Mouse (Mus musculus) T-helper 17 cell (primary cell): ENCODE measurements around the gene Arcn1.
"Not testable (repeated sequence)": the region's sequence is repeated elsewhere in the genome, so short reads cannot be mapped to it uniquely, and the experiment has no call there.

Experiments
- in situ Hi-C, 2 experiments: fragments of 300-600 bp; cut with MboI, MseI; formaldehyde crosslinking; loops; 1 replicate in 1 of 2; 2 replicates in 1 of 2; pipeline ENCODE4 v1.15.1; 2025; ENCODE audit warnings: high pct_unique_total_duplicates in 2 of 2

The Arcn1 gene

DNA sequence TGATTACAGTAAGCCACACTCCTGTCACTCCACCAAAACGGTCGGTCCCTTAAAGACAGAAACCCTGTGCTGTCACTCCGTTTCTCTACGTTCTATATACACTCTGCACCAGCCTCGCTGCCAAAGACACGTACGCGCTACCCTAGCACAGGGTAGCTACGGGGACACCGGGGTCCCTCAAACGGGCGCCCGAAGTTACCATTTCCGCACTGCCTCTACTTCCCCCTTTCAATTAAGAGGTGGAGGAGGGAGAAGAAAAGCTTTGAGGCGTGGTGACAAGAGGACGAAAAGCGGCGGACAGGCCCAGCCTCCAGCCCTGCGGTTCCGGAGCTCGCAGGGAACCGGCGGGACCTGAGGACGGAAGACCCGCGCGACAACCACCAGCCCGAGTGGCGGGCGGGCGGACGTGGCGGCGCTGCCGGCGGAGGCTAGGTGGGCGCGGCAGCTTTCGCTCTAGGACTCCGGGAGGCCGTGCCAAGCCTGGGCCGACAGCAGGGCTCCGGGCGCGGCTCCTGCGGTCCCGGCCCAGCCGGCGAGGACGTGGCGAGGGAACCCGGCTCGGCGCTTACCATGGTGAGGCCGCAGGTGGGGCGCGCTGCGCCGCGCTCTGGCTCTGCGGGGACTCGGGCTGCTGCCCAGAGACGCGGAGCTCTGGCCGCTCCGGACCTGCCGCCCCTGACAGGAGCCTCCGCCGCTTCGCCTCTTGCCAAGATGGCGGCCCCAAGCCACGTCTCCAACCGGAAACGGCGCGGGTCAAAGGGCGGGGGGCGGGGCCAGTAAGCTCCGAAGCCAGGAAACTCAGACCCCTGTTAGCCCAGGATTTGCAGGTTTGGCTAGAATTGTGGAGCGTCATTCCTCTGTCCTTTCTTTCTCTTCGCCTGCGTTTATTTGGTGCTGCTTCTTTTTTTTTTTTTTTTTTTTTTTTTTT, at the start of gene Arcn1, which contains the start of gene Ift46:
Arcn1 (minus strand) TSS at position 745 of the 928 bp plus-strand sequence.
Ift46 (plus strand) TSS at position 808 of the 928 bp plus-strand sequence.
- in situ Hi-C loops = no loop called here

DNA sequence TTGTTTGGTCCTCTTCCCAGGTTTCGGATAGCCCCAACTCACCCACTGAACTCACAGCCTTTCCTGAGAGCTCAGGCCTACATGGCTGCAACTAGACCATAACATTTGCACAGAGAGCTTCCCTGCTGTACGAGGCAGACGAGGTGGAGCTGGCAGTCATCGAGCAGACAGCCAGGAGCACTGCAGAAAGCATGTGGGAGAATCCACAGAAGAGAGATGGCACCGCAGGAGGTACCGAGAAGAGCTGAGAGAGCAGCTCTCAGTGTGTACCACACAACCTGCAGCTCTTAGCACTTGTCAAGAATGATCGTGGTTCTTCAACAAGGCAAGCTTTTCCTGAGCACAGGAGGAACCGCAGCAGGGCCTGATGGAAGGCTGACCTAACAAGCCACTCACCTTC, 46.5 kb upstream of the Arcn1 start:
- in situ Hi-C loops = no loop called here

DNA sequence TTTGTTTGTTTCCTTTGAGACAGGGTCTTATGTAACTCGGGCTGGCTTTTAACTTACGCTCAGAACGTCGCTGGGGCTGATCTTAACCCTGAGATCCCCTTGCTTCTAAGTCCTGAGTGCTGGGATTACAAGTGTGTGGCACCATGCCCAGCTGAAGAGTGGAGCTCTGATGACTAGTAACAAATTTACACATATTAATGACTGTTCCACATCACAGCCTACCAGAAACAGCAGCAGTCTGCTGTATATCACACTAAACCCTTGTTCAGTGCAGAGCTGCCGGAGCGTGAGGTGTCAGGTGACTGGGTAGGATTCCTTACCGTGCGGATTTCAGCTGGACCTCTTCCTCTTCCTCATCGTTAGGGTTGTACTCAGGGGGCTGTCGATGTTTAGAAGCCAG, 42.7 kb upstream of the Arcn1 start:
- in situ Hi-C loops = no loop called here

DNA sequence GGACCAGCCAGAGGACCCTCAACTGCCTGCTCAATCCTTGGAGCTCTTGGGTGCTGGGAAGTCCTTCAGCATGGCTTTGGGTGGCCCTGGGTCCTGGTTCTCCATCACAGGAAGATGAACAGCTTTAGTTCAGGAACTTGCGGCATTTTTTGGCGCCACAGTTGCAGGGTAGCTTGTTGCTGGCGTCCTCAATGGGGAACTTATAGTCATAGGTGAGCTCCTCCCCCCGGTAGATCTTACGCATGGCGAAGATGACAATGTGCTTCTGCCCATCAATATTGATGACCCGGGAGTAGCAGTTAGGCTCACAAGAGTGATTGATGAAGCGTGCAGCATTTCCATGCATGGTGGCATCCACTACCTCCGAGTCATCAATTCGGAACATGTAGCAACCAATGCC, 40.1 kb upstream of the Arcn1 start:
- in situ Hi-C loops = no loop called here

DNA sequence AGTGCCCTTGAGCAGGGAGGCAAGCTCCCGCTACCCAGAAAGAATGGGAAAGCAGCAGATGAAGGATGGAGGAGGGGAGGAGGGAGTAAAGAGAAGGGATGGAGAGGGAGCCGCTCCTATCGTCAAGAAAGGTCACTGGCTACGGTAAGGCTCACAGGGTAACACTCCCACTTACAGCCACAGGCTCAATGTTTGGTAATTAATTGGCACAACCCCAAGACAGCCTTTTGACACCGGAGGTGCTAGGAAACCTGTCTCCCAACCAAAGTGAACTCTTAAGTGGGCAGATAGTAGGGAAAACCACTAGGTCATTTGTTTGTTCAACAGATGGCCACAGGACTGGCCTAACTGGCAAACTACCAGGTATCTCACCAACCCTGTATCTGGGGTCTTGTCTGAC, 39.5 kb upstream of the Arcn1 start:
- in situ Hi-C loops = no loop called here

DNA sequence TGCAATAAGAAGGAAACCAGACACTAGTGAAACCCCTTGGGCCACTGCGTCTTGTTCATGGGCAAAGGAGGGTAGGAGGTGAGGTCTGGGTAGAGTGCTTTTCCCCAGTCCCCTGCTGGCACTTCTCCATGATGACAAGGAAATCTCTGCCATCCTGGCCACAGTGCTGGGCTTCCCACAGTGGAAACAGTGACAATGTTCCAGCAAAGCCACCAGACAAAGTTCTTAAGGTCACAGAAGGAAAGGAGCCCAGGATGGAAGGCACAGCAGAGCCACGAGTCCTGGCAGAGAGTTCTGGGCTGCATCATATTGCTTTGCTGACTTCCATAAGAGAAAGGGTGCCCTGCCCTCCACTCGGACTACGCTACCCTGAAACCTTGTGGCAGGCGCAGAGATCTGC, 37.9 kb upstream of the Arcn1 start:
- in situ Hi-C loops = no loop called here

DNA sequence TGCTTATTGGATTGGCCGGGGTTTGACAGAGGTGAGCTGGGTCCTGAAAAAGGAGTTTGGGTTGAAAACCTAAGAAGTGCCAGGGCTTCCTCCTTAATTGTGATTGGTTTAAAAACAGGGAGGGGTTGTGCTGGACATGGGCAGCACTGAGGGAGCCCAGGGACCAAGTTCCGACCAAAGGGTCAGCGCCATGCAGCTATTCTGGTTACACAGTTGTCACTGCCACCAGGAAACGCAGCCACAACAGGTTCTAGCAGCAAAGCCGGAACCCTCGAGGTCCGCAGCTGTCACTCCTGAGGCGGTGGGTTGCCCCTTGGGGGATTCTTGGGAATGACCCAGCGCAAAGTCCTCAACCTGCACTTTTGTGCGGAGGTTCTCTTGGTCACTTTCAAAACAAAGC, 37.0 kb upstream of the Arcn1 start:
- in situ Hi-C loops = no loop called here

DNA sequence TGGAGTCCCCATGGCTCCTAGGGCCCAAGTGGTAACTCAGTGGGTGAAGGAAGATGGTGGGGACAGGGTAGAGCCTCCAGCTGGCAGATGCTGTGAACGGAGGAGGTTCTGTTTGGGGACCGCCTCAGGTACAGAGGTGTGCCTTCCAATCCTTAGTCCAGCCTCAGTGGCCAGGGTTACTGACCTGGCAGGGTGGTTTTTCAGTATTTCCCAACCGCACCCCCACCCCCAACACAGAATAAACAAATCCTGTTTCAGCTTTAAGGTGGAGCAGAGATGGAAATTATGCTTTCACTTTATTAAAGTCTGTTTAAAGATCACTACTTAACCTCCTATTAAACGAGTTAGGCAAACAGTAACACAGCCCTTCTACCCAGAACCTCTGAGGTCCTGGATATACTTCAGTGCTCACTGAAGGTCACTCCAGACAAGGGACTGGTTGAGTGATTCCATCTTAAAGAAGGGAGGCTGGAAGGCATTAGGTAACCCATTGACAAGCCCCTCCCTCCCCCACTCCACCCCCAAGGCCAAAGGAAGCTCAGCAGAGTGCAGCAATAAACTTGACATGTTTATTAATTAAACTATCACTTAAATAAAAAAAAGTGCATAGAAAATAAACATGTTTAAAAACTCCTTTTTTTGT, 35.3 kb upstream of the Arcn1 start, which contains the start of gene Ttc36:
Ttc36 (minus strand) TSS at position 265 of the 643 bp plus-strand sequence.
- in situ Hi-C loops = no loop called here

DNA sequence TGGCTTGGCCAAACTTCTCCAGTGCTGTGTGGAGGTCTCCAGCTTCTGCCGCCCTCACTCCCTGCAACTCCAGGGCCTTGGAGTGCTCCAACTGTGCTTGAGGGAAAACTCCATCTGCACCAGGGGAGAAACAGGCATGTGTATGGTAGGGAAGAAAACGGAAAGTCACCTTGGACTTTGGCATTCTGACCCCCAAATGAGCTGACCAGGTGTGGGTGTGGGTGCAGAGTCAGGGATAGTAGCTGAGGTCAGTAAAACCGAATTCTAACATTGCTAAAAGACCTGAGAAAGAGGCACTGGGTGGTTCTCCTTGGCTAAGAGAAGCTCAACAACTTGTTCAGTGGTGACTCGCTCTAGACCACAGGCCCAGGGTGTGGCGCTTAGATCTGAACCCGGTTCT, 34.0 kb upstream of the Arcn1 start:
- in situ Hi-C loops = no loop called here

DNA sequence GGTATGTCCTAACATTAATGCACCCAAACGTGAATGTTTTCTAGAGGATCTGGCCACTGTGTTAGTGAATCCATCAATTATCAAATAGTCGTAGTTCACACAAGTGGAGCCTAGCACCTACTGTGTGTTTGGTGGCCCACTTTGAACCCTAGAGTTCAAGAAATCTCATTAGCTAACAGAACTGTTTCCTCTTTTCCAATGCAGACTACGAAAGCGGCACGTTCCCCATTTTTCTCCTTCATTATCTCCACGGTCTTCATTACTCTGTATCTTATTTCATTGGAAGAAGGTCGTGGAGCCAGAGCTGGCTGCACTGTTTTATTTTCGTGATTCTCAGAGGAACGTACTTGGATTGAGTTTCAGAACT, 32.3 kb upstream of the Arcn1 start:
- in situ Hi-C loops = no loop called here

DNA sequence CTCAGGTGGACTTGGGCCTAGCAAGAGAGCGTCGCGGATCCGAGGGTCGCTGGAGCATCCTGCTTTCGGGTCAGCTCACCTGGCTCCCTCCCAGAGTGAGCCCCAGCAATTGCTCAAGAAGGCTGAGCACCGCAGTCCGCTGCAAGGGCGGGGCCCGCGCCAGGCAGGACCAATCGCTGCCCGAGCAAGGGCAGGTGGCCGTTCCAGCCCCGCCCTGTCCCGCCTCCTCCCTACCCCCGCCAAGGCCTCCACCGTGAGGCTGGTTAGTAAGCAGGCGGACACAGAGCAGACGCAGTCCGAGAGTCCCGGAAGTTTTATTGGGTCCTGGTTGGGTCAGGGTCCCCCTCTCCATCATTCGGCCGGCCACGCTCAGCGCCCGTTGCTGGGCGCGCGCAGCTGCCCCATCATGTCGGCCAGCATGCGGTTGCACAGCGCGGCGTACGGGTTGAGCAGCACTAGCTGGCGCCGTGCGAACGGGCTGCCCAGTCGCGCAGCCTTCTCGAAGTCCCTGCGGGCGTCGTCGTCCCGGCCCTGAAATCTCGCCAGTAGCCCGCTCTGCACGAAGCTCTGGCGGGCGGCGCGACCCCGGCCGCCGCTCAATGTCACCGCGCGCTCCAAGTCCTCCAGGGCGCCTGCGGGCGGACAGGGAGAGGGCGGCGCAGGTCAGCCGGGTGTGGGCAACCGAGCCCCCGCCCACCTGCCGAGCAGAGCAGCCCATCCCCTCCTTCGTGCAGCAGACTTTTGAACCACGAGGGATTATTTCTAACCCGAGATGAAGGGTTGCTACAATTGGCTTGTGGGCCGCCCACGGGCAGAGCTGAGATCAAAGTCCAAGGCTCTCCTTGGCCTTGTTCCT, 31.7 kb upstream of the Arcn1 start, which contains the start of gene Tmem25:
Tmem25 (minus strand) TSS at position 206 of the 856 bp plus-strand sequence.
- in situ Hi-C loops = no loop called here

DNA sequence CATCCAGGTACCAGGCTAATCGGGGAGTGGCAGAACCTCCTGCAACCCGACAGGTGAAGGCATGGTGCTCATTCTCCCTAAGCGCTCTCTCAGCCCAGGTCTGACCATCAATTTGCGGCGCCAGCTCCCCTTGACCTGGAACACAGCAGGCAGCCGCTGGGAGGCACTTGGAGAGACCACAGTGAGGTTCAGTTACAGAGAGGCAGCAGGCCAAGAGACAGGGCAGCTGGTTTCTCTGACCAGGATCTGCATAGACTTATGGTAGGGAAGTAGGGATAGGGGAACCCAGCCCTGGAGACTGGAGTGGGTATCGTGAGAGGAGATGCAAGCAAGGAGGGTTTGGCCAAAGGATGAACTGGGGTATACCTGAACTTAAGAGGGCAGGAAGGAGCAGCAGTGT, 30.7 kb upstream of the Arcn1 start:
- in situ Hi-C loops = no loop called here

DNA sequence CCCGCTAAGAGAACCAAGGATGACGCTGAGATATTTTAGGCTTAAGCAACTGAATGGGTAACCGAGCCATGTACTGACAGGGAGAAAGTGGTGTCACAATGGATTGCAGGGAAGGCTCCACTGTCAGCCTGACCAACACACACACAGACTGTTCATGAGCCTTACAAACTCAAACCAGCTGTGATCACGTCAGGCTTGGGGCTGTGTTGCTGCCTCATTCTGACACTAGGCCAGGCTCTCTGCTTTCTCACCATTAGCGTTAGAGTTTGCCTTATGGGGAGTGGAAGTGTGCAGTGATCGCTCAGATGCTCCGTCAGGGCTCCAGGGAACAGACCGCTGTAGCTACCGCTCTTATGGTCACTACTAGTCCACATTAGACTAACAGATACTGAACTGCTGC, 25.2 kb upstream of the Arcn1 start:
- in situ Hi-C loops = no loop called here

DNA sequence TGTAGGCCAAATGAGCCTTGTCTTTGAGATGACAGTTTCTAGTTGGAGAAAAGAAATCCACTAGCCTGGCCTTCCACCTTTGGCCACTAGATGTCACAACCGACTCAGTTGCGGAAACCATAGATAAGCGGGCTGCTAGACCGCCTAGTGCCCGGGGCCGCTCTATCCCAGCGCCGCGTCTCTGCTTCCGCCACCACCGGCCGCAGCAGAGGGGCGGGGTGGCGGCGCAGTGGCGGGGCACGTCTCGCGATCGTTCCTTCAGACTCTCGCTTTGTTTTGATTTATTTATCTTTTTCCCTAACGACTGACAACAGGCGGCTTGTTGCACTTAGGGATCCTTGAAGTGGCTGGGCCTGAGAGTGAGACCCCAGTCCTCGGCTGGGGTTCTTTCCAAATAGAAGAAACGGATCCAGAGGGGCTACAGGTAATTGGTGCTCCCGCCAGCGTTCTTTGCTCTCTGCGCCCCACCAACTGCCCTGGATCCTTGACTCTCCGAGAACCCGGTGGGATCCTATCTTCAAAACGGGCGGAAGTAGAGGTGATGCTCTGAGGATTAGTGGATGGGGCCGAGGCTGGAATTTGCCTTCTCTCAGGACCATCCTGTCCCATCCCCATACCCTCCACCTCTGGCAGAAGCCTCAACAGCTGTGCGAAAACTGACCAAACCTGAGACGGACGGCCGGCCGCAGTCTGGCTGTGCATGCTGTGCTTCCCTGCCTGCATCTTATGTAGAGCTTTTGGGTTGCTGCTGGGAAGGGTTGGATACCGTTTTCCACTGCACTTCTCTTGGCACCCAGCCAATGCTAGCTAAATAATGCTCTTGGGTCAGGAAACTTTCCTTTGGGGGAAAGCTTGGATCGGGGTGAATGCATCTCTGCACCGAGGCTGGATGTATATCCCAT, 5.4 kb upstream of the Arcn1 start:
- in situ Hi-C loops = no loop called here

DNA sequence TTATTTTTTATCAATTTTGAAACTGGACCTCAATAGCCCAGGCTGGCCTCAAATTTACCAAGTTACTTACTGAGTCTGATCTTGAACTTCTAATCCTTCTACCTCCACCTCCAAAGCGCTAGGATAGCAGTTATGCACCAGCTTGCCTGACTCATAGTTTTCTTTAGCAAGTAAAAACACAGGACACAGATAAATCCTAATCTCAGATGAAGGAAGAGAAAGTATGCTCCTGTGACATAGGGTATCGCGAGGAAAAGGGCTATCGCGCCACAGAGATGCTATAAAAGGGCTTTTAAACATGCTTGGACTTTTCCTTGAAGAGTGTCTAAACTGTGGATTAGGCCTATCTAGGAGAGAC, 4.7 kb upstream of the Arcn1 start:
- in situ Hi-C loops = no loop called here

DNA sequence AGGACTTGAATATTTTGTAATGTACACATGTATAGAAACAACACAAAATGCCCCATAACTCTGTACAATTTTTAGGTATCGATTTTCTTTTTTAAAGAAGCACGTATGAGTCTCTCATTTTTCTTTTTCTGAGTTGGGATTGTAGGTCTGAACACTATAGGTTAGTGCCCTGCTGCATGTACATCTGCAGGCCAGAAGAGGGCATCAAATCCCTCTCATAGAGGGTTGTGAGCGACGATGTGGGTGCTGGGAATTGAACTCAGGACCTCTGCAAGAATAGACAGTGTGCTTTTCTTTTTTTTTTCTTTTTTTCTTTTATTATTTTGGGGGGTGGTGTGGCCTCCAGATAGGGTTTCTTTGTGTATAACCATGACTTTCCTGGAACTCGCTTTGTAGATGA, 3.7 kb upstream of the Arcn1 start:
- in situ Hi-C loops = no loop called here

DNA sequence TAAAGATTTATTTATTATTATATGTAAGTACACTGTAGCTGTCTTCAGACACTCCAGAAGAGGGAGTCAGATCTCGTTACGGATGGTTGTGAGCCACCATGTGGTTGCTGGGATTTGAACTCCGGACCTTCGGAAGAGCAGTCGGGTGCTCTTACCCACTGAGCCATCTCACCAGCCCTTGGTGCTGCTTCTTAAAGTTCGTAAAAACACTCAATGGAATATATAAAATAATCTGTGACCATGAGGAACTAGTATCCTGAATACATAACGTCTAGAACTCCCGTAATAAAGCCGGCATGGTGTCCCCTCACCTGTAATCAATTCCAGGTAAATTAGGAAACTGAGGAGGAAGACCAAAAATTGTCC, 367 bp upstream of the Arcn1 start:
- in situ Hi-C loops = not testable (repeated sequence)

DNA sequence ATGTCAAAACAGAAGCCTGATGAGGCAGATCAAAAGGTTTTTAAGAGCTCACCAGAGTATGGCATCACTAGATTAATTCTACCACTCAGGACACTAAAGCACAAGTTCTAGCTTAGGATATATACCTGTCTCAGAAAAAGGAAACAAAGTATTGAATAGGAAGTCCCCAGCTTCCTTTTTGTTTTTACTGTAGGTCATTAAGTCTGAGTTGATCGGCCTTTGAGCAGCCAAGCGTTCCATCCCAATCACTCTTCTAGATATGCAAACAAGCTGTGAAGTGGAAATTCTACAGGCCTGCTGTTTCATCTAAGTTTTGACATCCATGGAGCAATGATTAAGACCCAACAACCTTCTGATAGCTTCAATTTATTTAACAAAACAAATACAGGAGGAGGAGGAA, 6.8 kb downstream of the Arcn1 start:
- in situ Hi-C loops = no loop called here

DNA sequence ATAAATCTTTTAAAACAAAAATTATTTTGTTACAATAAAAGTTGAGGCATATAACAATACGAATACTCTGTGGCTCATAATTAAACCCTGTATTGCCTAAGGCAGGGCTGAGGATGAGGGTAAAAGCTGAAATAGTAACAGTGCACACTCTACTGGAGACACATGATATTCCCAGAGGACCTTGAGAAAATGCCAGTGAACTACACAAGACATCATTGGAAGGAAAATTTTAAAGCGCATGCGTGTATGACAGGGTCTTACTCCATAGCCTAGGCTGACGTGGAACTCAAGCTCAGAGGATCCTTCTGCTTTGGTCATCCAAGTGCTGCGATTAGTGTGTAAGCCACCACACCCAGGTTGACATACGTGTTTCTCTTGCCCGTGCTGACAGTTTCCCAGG, 19.2 kb downstream of the Arcn1 start:
- in situ Hi-C loops = no loop called here

DNA sequence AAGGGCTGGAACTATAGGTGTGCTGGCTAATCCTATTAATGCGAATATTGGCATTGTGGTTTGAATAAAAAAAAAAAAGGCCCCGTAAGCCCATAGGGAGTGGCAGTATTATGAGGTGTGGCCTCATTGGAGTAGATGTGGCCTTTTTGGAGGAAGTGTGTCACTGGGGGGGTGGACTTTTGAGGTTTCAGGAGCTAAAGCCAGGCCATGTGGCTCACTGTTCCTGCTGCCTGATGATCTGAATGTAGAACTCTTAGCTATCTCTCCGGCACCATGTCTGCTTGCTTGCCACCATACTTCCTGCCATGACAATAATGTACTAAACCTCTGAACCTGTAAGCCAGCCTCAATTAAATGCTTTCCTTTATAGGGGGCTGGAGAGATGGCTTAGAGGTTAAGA, 20.3 kb downstream of the Arcn1 start:
- in situ Hi-C loops = no loop called here

DNA sequence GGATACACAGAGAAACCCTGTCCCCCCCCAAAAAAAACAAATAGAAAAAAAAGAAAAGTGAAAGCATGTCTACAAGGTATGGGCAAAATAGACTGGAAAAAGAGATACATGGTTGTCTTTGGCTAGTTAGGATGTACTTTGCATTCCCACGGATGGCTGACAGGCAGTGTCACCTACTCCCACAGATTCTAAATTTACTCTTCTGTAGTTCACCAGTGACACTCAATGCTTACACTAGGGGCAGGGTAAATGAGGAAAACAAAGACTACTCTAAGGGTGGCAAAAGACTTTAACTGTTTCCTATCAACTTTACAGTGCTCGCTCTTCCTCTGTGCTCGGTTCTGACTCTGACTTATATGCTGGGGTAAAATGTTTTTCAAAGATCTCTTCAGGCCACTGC, 21.0 kb downstream of the Arcn1 start:
- in situ Hi-C loops = no loop called here
